Mouse (Mus musculus) heart, embryonic 12.5 days (tissue): ENCODE data around the gene Tubb5. TPM values are rescaled to one million over a fixed set of nuclear protein-coding genes. Genes with fewer than 3 reads are reported as not detected.

Source experiments
- ATAC-seq: fragments of 200-750 bp; cut with Nextera tagmentation; 2 replicates; pipeline ENCODE4 v1.8.0; 2017; ENCODE audit warnings: moderate TSS enrichment, moderate library complexity; ENCODE audit not compliant: insufficient number of reproducible peaks, low FRiP score
- H3K27ac ChIP-seq: fragments of 300-500 bp; sonication (generic); 2 replicates; pipeline ENCODE4 v1.5.1; 2016; ENCODE audit warnings: mild to moderate bottlenecking, moderate library complexity; ENCODE audit not compliant: poor library complexity, severe bottlenecking
- H3K27me3 ChIP-seq: fragments of 300-500 bp; sonication (generic); replicated peaks from 2 replicates; pipeline ENCODE4 v1.6.1; 2016; ENCODE audit warnings: mild to moderate bottlenecking, moderate library complexity
- H3K36me3 ChIP-seq: fragments of 300-500 bp; sonication (generic); 2 replicates; pipeline ENCODE4 v1.6.1; 2016; ENCODE audit warnings: mild to moderate bottlenecking, moderate library complexity
- H3K4me1 ChIP-seq: fragments of 300-500 bp; sonication (generic); replicated peaks from 2 replicates; pipeline ENCODE4 v1.6.1; 2016; ENCODE audit warnings: mild to moderate bottlenecking
- H3K4me2 ChIP-seq: fragments of 300-500 bp; sonication (generic); 2 replicates; pipeline ENCODE4 v1.6.1; 2016; ENCODE audit warnings: mild to moderate bottlenecking, moderate library complexity
- H3K4me3 ChIP-seq: fragments of 300-500 bp; sonication (generic); 2 replicates; pipeline ENCODE4 v1.5.1; 2016; ENCODE audit warnings: mild to moderate bottlenecking
- H3K9ac ChIP-seq: fragments of 300-500 bp; sonication (generic); 2 replicates; pipeline ENCODE4 v1.6.1; 2016; ENCODE audit warnings: mild to moderate bottlenecking, moderate library complexity
- H3K9me3 ChIP-seq: fragments of 300-500 bp; sonication (generic); replicated peaks from 2 replicates; pipeline ENCODE4 v1.6.1; 2016; ENCODE audit warnings: mild to moderate bottlenecking, moderate library complexity
- WGBS: fragments of 180-500 bp; shearing (Covaris S2); methylation state at CpG from one replicate; pipeline ENCODE4 v1.1.7; 2016; 5-methylcytosine and 5-hydroxymethylcytosine counted together
- polyA plus RNA-seq: library from polyadenylated mRNA; unstranded; fragments of >200 nt; fragmentation: Nextera tagmentation; extraction: Ambion mirVana; gene quantifications from 2 replicates; pipeline ENCODE4 v1.2.1, GENCODE M21; 2016

Gene Tubb5
- polyA plus RNA-seq, 1 experiment from 2014 or later: 743 TPM

DNA sequence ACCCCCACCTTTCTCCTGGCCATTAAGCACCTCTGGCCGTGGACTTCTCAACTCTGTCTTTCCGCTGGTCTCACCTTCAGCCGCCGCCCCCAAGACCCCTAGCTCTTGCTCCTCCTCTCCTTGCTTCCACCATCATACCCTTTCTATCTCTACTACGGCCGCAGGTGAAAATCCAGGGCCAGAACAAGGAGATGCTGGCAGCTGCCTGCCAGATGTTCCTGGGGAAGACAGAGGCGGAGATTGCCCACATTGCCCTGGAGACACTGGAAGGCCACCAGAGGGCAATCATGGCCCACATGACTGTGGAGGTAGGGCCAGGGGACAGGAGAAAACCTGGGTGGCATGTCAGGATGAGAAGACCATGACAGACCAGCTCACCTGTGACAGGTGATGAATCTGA lies 13.7 kb downstream of the Tubb5 start:
- Histone ChIP-seq H3K4me1 (peaks cover 26% of the 10 kb centered on the region), H3K27ac (no peak overlapping the region), H3K27me3 (no peaks in the 10 kb centered on the region), H3K4me3 (peak overlapping the region; percentile 89; the same call in 1 of the 2 replicates), H3K9ac (peak overlapping the region; percentile 84; the same call in 1 of the 2 replicates), H3K4me2 (peak overlapping the region; percentile 91), H3K36me3 (peaks cover 37% of the 10 kb centered on the region), H3K9me3 (0 out of 2 replicates have a peak, but pooled peaks cover 3% of the 10 kb centered on the region)
- ATAC-seq: no peak
- 62% methylated on average over 7 of the region's 7 CpGs for WGBS

GRCm38 (mm10) chr17:35822964-35823937 lies 14.9 kb downstream of the Tubb5 start, which contains the start of gene Flot1:
Gene Flot1 (plus strand): TSS chr17:35823230.
- Histone ChIP-seq H3K4me1 (peaks cover 26% of the 10 kb centered on the region), H3K9ac (peak within 1 kb of the TSS; percentile 86), H3K9me3 (0 out of 2 replicates have a peak, but pooled peaks cover 3% of the 10 kb centered on the region), H3K27ac (peak within 1 kb of the TSS; percentile 89), H3K27me3 (no peaks in the 10 kb centered on the region), H3K4me2 (peak within 1 kb of the TSS; percentile 91), H3K36me3 (peaks cover 33% of the 10 kb centered on the region), H3K4me3 (peak within 1 kb of the TSS; percentile 89)
- WGBS: 1% methylated on average over 43 of the region's 47 CpGs
- ATAC-seq: peak; percentile 83

- peak; percentile 0; the same call in 1 of the 2 replicates for ATAC-seq
- WGBS: 4% methylated on average over 11 of the region's 11 CpGs
- H3K4me3 ChIP-seq: peak overlapping the region; percentile 89
- H3K27me3 ChIP-seq: no peaks in the 10 kb centered on the region
- peaks cover 27% of the 10 kb centered on the region for H3K4me1 ChIP-seq
- H3K9ac ChIP-seq: peak overlapping the region; percentile 86
- peaks cover 26% of the 10 kb centered on the region for H3K36me3 ChIP-seq
- H3K9me3 ChIP-seq: no peaks in the 10 kb centered on the region
- peak overlapping the region; percentile 89 for H3K27ac ChIP-seq
- peak overlapping the region; percentile 91 for H3K4me2 ChIP-seq
Measured at GRCm38 (mm10) chr17:35822564-35822963, 15.5 kb downstream of the Tubb5 start.

GRCm38 (mm10) chr17:35821439-35822430 lies 16.4 kb downstream of the Tubb5 start, which contains the start of gene Ier3:
Gene Ier3 (plus strand): TSS chr17:35821684.
- peak within 1 kb of the TSS; percentile 89 for H3K27ac ChIP-seq
- WGBS: under 1% methylated on average over 62 of the region's 62 CpGs

GRCm38 (mm10) chr17:35820111-35820510 lies 18.0 kb downstream of the Tubb5 start:
- 70% methylated on average over 5 of the region's 5 CpGs for WGBS
- H3K9me3 ChIP-seq: no peaks in the 10 kb centered on the region
- H3K4me3 ChIP-seq: no peak overlapping the region
- H3K9ac ChIP-seq: no peak overlapping the region
- H3K27me3 ChIP-seq: no peaks in the 10 kb centered on the region
- H3K4me2 ChIP-seq: no peak overlapping the region
- H3K36me3 ChIP-seq: peaks cover 2% of the 10 kb centered on the region
- no peak for ATAC-seq
- H3K4me1 ChIP-seq: peaks cover 52% of the 10 kb centered on the region
- H3K27ac ChIP-seq: no peak overlapping the region

More at GRCm38 (mm10) chr17:35821439-35822430, 16.4 kb downstream of the Tubb5 start, which contains the start of gene Ier3:
- Histone ChIP-seq H3K9ac (peak within 1 kb of the TSS; percentile 86), H3K9me3 (no peaks in the 10 kb centered on the region), H3K36me3 (peaks cover 18% of the 10 kb centered on the region), H3K4me1 (peaks cover 35% of the 10 kb centered on the region), H3K27me3 (no peaks in the 10 kb centered on the region), H3K4me2 (peak within 1 kb of the TSS; percentile 91), H3K4me3 (peak within 1 kb of the TSS; percentile 89)
- peak; percentile 67 for ATAC-seq

DNA sequence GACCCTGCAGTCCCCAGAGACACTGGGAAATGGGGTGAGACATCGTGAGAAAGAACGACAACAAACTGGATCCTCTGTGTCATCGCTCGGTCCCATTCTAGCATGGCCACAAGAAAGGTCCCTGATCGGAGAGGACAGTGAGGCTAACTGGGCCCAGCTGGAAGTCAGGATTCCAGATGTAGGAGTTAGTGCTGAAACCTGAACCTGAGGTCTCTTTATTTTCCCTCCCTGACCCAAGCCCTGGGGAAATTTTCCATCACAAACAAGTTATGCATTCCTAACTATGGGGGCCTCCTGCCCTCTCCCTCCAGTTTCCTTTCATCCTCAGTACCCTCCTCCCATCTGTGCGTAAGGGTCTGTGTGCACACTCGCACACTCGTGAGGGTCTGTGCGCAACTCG lies 20.9 kb downstream of the Tubb5 start:
- no peaks in the 10 kb centered on the region for H3K36me3 ChIP-seq
- no peak overlapping the region for H3K4me3 ChIP-seq
- H3K27me3 ChIP-seq: no peaks in the 10 kb centered on the region
- 62% methylated on average over 10 of the region's 10 CpGs for WGBS
- H3K27ac ChIP-seq: no peak overlapping the region
- no peak for ATAC-seq
- peaks cover 60% of the 10 kb centered on the region for H3K4me1 ChIP-seq
- H3K9me3 ChIP-seq: no peaks in the 10 kb centered on the region
- no peak overlapping the region for H3K4me2 ChIP-seq
- H3K9ac ChIP-seq: 0 out of 2 replicates have a peak overlapping the region, but pooled peaks have one; percentile 30

DNA sequence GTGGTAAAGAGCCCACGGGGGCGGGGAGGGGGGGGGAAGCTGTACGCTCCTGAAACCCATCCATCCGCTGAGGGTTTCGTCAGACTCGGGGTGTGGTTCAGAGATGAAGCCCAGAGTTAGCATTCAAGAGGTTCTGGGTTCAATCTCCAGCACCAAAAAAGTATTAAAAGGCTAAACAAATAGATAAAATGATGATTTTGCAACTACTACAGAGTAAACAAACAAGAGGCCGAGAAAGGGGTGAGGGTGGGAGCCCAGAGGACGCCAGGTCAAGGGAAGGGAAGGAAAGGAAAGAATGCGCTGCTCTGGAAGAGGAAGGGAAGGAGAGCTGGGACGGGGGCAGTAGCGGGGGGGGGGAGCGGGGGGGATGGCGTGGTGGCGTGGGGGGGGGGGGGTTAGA lies 21.4 kb downstream of the Tubb5 start:
- 50% methylated on average over 11 of the region's 14 CpGs for WGBS
- H3K4me2 ChIP-seq: no peak overlapping the region
- 0 out of 2 replicates have a peak overlapping the region, but pooled peaks have one; percentile 30 for H3K9ac ChIP-seq
- ATAC-seq: no peak
- H3K27ac ChIP-seq: 0 out of 2 replicates have a peak overlapping the region, but pooled peaks have one; percentile 75
- no peaks in the 10 kb centered on the region for H3K36me3 ChIP-seq
- H3K27me3 ChIP-seq: no peaks in the 10 kb centered on the region
- H3K4me1 ChIP-seq: peaks cover 65% of the 10 kb centered on the region
- no peak overlapping the region for H3K4me3 ChIP-seq
- H3K9me3 ChIP-seq: no peaks in the 10 kb centered on the region

- H3K4me3 ChIP-seq: no peak overlapping the region
- no peak for ATAC-seq
- no peaks in the 10 kb centered on the region for H3K36me3 ChIP-seq
- H3K27me3 ChIP-seq: no peaks in the 10 kb centered on the region
- no peak overlapping the region for H3K9ac ChIP-seq
- H3K27ac ChIP-seq: peak overlapping the region; percentile 75
- peaks cover 68% of the 10 kb centered on the region for H3K4me1 ChIP-seq
- H3K9me3 ChIP-seq: no peaks in the 10 kb centered on the region
- WGBS: 54% methylated on average over 7 of the region's 7 CpGs
- no peak overlapping the region for H3K4me2 ChIP-seq
Measured at GRCm38 (mm10) chr17:35815836-35816235, 22.3 kb downstream of the Tubb5 start.

GRCm38 (mm10) chr17:35814678-35815077 lies 23.4 kb downstream of the Tubb5 start:
- Histone ChIP-seq H3K4me3 (no peak overlapping the region), H3K9me3 (no peaks in the 10 kb centered on the region), H3K4me1 (peaks cover 64% of the 10 kb centered on the region), H3K27ac (peak overlapping the region; percentile 75), H3K27me3 (no peaks in the 10 kb centered on the region), H3K4me2 (no peak overlapping the region), H3K9ac (no peak overlapping the region), H3K36me3 (no peaks in the 10 kb centered on the region)
- WGBS: 56% methylated on average over 6 of the region's 6 CpGs
- ATAC-seq: no peak

- WGBS: 64% methylated on average over 7 of the region's 7 CpGs
- H3K9me3 ChIP-seq: no peaks in the 10 kb centered on the region
- H3K36me3 ChIP-seq: no peaks in the 10 kb centered on the region
- peak overlapping the region; percentile 23 for H3K4me2 ChIP-seq
- ATAC-seq: peak; percentile 3; the same call in 1 of the 2 replicates
- H3K27ac ChIP-seq: peak overlapping the region; percentile 97
- H3K9ac ChIP-seq: 0 out of 2 replicates have a peak overlapping the region, but pooled peaks have one; percentile 18
- H3K4me1 ChIP-seq: peaks cover 64% of the 10 kb centered on the region
- H3K4me3 ChIP-seq: no peak overlapping the region
- H3K27me3 ChIP-seq: no peaks in the 10 kb centered on the region
Measured at GRCm38 (mm10) chr17:35813653-35814052, 24.5 kb downstream of the Tubb5 start.
